Mouse (Mus musculus): Measurements from ENCODE around the gene Aldh1a2.

The Aldh1a2 gene

DNA sequence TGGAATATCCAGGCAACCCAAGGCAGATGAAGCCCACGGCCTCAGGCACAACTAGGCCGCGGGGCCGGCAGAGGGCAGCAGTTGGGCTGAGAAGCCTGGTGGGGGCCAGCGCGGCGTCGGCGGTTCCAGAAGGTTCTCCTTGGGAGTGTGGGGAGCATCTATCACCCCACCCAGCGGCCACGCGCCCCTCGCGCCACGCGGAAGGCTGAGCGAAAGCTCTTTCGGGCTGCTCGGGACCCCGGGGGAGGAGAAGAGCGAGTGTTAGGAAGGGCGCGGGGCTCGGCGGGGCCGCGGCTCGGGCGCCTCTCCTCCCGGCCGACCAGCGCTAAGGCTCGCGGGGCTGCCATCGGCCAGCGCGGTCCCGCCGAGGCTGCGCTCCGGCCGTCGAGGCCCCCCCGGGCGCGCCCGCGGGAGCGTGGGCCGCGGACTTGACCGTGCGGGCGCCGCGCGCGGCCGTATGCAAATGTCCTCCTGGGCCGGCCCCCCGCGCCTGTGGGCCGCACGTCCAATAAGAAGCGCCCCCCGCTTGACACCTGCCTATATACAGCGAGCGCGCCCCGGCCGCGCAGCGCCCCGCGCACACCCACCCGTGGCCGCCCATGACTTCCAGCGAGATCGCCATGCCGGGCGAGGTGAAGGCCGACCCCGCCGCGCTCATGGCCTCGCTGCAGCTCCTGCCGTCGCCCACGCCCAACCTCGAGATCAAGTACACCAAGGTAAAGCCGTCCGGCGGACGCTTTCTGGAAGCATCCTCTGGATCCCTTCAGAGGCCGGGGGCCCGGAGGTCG, at the start of gene Aldh1a2:
Gene Aldh1a2, plus strand, starts transcription at position 542 of the 788 bp plus-strand sequence.
- peak; percentile 59 for DNase-seq (ENCODE audit: low read depth, low spot score)

DNA sequence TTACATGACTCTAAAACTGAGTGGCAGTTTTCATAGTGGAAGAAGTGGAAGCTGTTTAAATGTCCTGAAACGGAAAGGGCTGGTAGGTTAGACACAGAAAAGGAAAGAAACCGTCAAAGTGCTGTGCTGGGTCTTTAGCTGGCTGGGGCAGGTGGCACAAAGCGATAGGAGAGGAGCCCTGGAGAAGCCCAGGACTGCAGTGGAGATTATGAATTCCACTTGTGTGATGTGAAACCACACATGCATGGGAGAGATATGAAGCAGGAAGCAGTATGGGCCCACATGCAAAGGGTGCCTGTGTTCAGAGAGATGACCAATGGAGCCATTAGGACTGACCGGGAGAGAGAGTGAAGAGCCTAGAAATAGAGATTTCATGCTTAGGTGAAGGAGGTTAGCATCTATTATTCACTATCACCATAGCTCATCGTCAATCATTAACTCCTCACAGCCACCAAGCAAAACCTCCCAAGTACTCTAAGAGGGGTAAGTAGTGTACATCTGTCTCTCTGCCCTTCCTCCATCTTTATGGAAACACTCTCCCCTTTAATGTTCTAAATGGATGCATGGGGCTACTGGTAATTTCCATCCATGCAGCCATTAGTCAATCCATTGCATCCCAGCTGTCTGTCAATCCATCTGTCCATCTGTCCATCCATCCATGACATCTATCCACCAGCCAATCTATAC, 49.4 kb upstream of the Aldh1a2 start:
- no peak for DNase-seq (ENCODE audit: low read depth, low spot score)

DNA sequence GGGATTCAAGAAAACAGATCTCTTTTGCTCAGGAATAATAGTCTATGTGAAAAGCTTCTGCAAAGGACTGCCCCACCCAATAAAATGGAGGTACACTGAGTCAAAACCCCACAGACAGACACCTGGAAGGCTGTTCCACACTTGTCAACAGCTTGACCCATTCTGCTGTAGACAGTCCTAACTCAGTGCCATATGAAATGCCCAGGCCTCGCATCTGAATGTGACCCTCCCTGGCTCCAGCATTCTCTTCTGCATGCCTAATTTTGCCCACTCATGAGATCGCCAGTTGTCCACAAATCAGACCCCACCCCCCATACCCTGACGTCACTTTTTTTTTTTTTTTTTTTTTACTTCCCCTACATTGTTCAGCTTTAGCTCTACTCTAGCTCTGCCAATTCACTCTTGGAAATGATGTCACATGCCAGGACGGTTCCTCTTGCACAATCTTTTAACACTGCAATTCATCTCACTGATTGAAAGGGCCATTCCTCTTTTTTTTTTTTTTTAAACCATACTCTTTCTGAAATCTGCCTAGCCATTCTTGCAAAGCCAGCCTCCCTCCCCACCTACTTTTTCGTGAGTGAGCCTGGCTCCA, 48.6 kb upstream of the Aldh1a2 start:
- no peak for DNase-seq (ENCODE audit: low read depth, low spot score)

DNA sequence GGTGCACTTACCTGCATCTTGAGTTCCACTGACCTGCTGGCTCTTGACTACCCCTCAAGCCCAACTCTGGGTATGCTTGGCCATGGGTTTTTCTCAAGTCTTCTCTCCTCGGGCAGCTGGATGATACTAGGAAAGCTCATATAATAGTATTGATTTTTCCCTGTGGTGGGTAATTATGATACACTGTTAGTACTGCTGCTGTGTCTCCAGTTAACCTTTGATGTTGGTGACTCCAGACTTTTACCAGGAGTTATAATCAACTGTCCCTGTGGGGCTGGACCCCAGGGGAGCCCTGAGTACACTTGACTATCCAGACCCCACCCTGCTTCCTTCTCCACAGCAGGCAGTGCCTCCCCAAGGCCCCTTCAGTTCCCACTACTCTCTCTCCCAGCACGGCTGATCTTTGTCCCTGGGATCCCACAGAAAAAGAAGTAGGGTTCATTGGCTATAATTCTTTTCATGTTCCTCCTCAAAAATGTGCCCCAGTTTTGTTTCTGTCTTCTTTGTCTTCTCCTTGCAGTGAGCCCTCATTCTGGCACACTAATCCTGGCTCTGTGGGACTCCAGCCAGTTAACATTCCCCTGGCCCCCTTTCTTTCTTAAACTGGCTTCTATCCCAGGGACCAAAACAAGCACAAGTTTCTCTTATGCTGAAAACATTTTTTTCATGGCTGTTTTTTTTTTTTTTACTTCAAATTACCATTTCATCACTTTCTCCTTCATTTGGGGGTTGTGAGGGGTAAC, 47.9 kb upstream of the Aldh1a2 start:
- DNase-seq (ENCODE audit: low read depth, low spot score) = no peak

DNA sequence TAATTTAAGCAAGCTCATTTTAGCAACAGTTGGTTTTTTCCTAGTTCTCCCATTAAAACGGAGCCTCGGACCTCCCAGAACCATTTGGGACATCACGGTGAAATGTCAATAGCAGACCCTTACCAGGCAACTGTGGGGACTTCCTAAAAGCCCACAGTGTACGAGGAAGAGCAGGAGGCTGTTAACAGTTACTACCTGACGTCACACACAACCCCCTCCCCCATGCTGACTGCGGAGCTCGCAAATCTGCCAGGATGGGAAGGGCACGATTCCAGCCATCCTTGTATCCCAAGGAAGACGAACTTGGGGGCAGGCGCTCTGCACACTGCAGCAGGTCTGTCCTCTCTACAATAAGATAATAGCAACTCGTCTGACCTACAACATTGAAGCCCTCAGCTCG, 47.1 kb upstream of the Aldh1a2 start, which contains the start of gene Aqp9:
Gene Aqp9, minus strand, starts transcription at position 172 of the 400 bp plus-strand sequence.
- no peak for DNase-seq (ENCODE audit: low read depth, low spot score)

DNA sequence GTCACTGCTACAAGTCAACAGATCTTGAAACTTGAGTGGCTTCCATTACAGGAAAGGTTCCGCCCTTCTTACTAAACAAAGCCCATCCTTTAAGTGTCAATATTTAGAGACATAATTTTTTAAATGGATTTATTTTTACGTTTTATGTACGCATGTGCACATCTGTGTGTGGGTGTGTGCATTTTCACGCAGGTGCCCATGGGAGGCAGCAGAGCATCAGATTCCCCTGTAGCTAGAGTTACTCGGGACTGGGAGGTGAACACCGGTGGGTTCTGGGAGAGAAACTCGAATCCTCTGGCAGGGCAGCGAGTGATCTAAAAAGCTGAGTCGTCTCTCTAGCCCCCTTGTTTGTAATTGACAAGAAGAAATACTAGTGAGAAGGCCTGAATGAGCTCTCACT, 42.1 kb upstream of the Aldh1a2 start:
- DNase-seq (ENCODE audit: low read depth, low spot score) = no peak

DNA sequence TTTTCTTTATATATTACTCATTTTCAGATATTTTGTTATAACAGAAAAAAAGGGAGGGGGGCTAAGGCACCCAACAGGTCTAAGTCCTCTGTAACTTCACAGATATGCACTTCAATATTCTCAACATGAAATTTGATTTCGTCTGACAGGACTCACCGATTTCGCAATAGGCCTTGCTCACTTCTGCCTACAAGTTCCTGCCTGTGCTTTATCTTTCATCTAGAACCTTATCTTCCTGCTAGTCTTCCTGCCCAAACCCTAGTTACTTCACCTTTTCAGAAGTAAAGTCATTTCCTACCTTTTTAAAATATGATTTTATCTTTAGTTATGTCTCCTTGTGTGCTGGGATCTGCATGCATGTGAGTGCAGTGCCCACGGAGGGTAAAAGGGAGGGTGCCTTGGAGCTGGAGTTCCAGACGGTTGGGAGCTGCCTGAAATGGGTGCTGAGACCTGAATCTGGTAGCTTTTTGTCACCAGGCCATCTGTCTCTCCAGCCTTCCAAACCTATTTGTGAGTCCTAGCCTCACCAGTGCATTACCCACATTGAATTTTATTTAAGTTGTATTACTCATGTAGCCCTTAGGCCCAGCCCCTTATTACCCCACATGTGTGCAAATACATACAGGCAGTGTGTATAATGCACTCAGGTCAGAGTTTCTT, 41.1 kb upstream of the Aldh1a2 start:
- no peak for DNase-seq (ENCODE audit: low read depth, low spot score)

DNA sequence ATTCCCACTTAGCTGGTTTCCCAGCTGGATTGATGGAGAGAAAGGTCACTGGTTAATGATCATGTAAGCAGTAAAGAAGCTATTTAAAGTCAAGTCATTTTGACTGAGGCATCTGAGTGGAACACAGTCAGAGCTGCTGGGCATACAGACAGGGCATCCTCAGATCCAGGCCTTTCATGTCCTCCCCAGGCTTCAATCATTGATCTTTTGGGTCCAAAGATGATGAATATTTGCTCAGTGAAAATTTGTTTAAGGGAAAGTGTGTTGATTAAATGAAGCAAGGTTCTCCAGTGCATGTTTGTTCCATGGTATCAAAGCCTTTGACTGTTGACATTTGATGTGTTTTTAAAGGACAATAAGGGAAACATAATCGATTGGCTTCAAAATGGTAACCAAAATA, 39.9 kb upstream of the Aldh1a2 start:
- DNase-seq (ENCODE audit: low read depth, low spot score) = no peak

DNA sequence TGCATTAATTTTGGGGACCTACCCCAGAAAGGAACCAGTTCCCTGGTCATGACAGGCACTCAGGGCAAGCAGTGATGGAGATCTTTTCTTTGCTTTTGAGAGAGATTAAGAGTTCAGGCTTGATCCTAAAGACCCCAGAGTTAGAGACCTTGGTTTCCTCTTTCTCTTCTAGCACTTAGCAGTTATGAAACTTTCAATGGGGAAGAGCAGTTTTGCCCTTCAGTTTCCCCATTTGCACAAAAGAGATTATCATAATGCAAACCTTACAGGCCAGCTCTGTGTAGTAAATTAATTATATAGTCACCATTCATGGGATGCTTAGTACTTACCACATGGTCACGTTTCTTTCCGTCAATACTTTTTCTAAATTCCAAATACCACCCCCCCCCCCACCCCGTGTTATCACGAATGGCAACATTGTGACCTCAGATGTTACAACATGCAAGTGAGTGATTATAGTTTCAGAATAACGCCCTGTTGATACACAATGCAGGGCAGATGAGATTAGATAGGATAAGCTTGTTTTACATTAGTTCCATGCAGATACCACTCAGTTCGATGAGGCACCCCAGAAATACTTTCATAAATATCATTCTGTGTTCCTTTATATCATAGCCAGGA, 36.2 kb upstream of the Aldh1a2 start:
- no peak for DNase-seq (ENCODE audit: low read depth, low spot score)

DNA sequence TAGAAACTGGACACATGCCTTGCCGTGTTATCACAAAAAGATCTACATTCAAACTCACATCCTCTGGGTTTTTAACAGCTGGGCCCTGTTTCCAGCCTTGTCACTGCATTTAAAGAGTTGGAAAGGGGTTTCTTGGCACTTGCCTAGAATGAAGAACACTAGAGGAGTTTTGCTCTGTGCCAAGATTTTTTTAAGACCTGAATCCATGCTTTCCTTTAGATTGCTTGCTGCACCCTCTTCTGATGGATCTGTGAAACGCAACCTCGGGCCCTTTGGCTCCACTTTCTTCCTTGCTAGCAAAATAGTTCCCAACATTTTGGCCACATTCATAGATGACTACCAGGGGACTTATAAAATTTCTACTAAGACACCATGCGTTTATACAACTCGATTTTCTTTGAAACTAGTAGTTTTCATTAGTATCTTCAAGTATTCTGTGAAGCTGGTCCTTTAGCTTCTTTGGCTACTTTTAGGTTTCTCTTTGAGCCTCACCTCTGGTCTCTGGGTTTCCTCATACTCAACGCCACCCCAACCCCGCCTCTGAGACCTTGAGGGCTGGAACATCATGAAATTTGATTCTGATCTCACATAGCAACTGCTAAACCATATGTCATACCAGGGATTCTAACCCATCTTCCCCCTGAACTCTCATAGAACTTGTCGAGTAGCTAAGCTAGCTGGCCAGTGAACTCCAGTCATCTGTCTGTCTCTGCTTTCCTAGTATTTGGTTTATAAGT, 35.5 kb upstream of the Aldh1a2 start:
- no peak for DNase-seq (ENCODE audit: low read depth, low spot score)

DNA sequence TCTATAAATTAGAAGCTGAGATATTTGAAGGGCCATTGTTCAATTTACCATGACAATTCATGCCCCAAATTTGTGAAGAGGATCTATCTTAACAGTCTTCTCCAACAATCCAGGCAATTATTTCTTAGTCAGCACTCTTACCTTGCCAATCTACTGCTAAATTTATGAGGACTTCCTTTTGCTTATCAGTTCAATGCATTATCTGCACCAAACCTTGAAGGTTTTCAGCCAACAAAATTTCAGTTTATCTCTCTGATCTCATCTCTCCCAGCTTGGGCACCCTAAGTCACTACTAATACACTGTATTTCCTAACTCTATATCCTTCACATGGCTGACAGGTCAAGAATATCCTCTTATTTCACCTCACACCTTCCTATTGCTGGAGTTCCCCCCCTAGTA, 30.3 kb upstream of the Aldh1a2 start:
- no peak for DNase-seq (ENCODE audit: low read depth, low spot score)

DNA sequence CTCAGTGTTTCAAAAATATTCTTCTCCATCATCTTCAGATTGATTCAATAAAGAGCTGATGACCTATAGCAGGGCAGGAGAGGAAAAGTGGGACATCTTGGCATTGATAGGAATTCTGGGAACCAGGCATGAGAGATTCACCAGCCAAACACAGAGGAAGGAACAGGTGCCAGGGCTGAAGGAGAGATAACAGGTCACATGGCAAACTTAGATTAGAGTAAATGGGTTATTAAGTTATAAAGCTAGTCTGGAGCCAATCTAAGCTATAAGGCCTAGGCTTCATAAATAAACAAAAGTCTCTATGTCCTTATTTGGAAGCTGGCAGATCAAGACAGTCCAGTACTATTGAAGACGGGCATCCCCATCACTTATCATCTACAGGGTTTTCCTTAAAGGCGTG, 29.8 kb upstream of the Aldh1a2 start:
- DNase-seq (ENCODE audit: low read depth, low spot score) = no peak

DNA sequence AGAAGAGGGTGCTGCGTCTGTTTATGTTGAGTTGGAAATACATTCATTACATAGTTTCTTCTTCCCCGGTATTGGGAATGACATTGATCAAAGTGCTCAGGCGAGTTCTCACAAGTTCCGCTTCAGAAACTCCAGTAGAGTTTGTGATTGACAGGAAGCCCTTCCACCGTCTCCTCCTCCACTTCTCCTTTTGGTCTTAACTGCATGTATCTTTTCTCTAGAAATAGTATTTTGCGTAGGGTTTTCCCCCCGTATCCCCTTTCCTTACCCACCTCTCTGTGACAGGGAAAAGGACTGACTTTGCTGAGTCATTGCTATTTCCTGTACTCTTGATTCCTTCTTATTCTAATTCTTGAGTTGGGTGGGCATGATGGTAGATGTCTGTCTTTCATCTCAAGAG, 28.2 kb upstream of the Aldh1a2 start:
- DNase-seq (ENCODE audit: low read depth, low spot score) = no peak

DNA sequence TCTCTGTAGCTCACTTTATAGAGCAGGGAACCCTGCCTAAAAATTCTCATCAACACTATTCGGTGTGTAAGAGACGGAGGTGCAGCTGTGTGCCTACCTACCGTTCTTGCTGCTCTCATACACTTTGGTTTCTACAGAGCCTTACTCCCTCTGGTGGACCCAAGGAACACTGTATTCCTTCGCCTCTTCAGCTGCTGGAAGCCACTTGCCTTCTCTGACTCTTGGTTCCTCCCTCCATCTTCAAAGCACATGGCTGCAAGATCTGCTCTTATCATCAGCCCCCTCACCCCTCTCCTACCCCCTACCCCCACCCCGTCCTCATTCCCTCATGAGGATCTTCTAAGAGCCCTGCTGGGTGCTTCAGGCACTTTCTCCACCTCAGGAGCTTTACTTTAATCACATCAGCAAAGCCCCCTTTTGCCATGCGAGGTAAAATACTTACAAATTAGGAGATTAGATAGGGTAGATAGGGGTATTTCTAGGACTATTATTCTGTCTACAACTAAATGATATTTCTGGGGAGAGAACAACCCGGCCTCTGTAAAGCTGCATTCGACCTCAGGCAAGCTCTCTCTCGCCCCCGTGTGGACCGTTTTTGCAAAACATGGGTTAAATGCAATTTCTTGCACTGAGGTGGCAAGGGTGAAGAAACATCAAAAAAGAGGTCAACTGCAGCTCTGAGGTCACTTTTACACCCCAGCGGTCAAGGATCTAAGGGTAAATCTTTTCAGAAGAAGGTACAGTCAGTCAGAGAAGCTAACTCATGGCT, 26.8 kb upstream of the Aldh1a2 start:
- DNase-seq (ENCODE audit: low read depth, low spot score) = peak; percentile 74

DNA sequence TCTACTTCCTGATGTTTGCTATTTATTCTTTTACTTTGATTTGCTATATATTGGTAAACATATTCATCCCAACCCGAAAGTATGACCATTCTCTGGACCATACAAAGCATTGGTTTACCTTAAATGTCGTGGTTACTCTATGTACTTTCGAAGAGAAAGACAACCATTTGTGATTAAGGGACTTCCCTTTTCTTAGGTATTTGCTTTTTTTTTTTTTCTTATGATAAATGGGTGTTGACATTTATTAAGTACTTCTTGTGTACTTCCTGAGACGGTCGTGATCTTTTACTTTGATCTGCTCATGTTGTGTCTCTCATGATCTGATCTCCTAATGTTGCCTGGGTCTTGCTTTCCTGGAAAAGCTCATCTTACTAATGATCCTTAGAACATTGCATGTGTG, 16.8 kb upstream of the Aldh1a2 start:
- no peak for DNase-seq (ENCODE audit: low read depth, low spot score)

DNA sequence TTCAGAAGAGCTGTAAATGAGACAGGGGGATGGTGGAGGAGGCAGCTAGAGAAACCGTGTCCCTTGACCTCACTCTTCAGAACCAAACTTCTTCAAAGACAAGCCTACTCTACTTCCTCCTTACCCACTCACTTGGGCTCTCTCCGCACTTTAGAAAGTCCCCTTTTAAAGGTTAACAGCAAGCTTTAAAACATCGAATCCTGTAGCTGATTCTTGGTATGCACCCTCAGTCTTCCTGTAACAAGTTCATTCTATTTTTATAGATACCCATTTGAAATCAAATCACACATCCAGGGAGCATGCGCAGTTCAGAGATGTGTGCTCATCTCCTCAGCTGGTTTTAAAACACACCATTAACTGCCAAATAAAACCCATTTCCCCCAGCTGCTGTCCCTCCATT, 13.3 kb upstream of the Aldh1a2 start:
- no peak for DNase-seq (ENCODE audit: low read depth, low spot score)

DNA sequence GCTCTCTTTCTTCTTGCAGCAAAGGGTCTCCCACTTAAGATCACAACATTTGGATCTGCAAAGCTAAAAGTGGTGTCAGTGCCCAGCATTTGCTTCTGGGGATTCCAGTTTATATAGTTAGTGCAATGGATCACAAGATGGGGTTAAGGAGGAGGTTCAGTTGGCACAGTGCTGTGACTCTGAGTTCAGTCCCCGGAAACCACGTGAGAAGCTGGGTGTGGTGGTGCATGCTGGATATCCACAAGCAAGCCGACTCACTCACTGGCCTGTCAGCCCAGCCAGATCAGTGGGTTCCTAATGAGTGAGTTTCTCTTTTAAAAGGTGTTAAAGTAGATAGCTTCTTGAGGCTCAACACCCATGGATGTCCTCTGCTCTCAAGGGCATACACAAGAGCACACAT, 6.3 kb upstream of the Aldh1a2 start:
- no peak for DNase-seq (ENCODE audit: low read depth, low spot score)

DNA sequence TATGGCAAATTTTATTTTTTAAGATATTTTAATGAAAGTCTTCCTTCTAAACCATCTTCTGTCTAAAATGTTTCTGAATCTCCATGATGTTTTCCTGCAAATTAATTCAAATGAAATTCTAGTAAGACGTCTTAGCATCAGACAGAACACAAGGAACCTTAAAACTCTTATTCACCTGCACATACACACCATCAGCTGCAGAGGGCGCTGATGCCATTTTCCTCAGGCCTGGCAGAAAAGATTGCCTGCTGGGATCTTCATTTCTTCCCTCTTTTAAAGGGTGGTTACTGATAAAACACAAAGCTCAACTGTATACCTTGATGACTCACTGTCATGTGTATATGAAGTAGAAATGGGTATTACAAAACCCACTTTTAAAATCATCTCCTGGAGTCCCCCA, 4.7 kb upstream of the Aldh1a2 start:
- peak; percentile 48 for DNase-seq (ENCODE audit: low read depth, low spot score)

DNA sequence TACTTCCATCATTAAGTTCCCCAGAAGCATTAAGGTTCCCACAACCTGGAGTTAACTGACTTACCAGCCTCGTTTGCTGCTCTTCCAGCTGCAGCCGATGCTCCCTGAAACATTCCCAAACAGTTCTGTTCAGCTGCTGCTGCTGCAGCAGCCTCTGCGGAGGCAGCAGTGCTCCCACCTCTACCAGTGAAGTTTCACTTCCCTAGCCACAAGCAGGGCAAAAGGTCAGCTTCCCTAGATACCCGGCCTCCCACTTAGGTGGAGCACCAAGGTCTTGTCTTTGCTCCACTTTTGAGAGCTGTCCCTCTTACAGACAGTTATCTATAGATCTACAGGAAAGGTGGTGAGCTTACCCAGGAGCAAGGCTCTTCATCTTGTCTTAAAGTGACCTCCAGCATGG, 2.0 kb upstream of the Aldh1a2 start:
- no peak for DNase-seq (ENCODE audit: low read depth, low spot score)
